Mouse (Mus musculus) neural tube, embryonic 15.5 days (tissue): ENCODE measurements around the gene Phospho1. TPM values are rescaled to one million over a fixed set of nuclear protein-coding genes. Genes with fewer than 3 reads are reported as not detected.

Experiments
- ATAC-seq: fragments of 200-750 bp; cut with Nextera tagmentation; 2 replicates; pipeline ENCODE4 v1.8.0; 2017; ENCODE audit warnings: mild to moderate bottlenecking, moderate TSS enrichment, moderate library complexity; ENCODE audit not compliant: low FRiP score
- H3K27ac ChIP-seq: fragments of 300-500 bp; sonication (generic); replicated peaks from 2 replicates; pipeline ENCODE4 v1.5.1; 2015; ENCODE audit warnings: mild to moderate bottlenecking, inconsistent platforms
- H3K27me3 ChIP-seq: fragments of 300-500 bp; sonication (generic); replicated peaks from 2 replicates; pipeline ENCODE4 v1.6.1; 2015; ENCODE audit warnings: inconsistent platforms
- H3K36me3 ChIP-seq: fragments of 300-500 bp; sonication (generic); 2 replicates; pipeline ENCODE4 v1.6.1; 2015; ENCODE audit warnings: inconsistent platforms
- H3K4me1 ChIP-seq: fragments of 300-500 bp; sonication (generic); 2 replicates; pipeline ENCODE4 v1.6.1; 2015; ENCODE audit warnings: inconsistent platforms
- H3K4me2 ChIP-seq: fragments of 300-500 bp; sonication (generic); 2 replicates; pipeline ENCODE4 v1.6.1; 2015; ENCODE audit warnings: inconsistent platforms, mild to moderate bottlenecking, moderate library complexity
- H3K4me3 ChIP-seq: fragments of 300-500 bp; sonication (generic); replicated peaks from 2 replicates; pipeline ENCODE4 v1.5.1; 2015; ENCODE audit warnings: mild to moderate bottlenecking, inconsistent platforms
- H3K9ac ChIP-seq: fragments of 300-500 bp; sonication (generic); replicated peaks from 2 replicates; pipeline ENCODE4 v1.6.1; 2015; ENCODE audit warnings: mild to moderate bottlenecking, inconsistent platforms
- H3K9me3 ChIP-seq: fragments of 300-500 bp; sonication (generic); replicated peaks from 2 replicates; pipeline ENCODE4 v1.6.1; 2016; ENCODE audit warnings: inconsistent platforms
- WGBS: fragments of 180-500 bp; shearing (Covaris S2); methylation state at CpG from one replicate; pipeline ENCODE4 v1.1.7; 2015; ENCODE audit warnings: mixed read lengths; 5-methylcytosine and 5-hydroxymethylcytosine counted together
- polyA plus RNA-seq: library from polyadenylated mRNA; unstranded; fragments of >200 nt; fragmentation: Nextera tagmentation; extraction: Ambion mirVana; gene quantifications from 2 replicates; pipeline ENCODE4 v1.2.1, GENCODE M21; 2015

Phospho1 gene
- polyA plus RNA-seq, 1 experiment from 2014 or later = 0.64 TPM

DNA sequence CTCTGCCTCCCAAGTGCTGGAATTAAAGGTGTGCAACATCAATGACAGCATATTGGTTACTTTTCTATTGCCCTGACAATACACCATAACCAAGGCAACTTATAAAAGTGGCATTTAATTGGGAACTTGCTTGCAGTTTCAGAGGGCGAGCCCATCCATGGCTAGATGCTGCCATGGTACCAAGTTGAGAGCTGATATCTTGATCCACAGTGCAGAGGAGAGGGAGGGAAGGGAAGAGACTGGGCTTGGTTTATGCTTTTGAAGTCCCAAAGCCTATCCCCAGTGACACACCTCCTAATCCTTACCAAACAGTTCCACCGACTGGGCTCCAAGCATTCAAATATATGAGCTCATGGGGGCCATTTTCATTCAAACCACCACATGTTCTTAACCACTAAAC is 10.2 kb upstream of the Phospho1 start:
- H3K9me3 ChIP-seq = no peaks in the 10 kb centered on the region
- H3K4me2 ChIP-seq = no peak overlapping the region
- H3K4me1 ChIP-seq = no peaks in the 10 kb centered on the region
- H3K27me3 ChIP-seq = no peaks in the 10 kb centered on the region
- no peak overlapping the region for H3K9ac ChIP-seq
- H3K27ac ChIP-seq = no peak overlapping the region
- WGBS = 95% methylated on average over 2 of the region's 2 CpGs
- no peaks in the 10 kb centered on the region for H3K36me3 ChIP-seq
- no peak for ATAC-seq
- no peak overlapping the region for H3K4me3 ChIP-seq

DNA sequence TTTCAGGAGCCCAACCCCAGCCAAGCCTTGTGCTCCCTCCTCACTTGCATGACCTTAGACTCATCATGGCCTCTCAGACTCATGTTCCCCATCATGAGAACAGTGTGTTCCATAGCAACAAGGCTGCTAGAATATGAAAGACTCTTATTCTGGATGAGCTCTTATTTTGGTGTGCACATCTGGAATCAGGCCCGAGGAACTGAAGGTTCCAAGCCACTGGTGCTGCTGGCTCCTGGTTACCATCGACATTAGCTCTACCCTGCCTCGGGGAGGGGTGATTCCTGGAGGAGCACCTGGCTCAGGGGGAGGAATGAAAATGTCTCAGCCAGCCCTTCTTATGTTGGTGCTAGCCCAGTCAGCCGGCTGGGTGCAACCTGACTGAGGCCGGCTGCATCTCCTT is 9.4 kb upstream of the Phospho1 start:
- no peaks in the 10 kb centered on the region for H3K27me3 ChIP-seq
- no peak overlapping the region for H3K4me2 ChIP-seq
- H3K4me1 ChIP-seq = no peaks in the 10 kb centered on the region
- WGBS = 77% methylated on average over 5 of the region's 5 CpGs
- ATAC-seq = no peak
- H3K36me3 ChIP-seq = no peaks in the 10 kb centered on the region
- no peak overlapping the region for H3K9ac ChIP-seq
- H3K4me3 ChIP-seq = no peak overlapping the region
- no peak overlapping the region for H3K27ac ChIP-seq
- H3K9me3 ChIP-seq = no peaks in the 10 kb centered on the region

DNA sequence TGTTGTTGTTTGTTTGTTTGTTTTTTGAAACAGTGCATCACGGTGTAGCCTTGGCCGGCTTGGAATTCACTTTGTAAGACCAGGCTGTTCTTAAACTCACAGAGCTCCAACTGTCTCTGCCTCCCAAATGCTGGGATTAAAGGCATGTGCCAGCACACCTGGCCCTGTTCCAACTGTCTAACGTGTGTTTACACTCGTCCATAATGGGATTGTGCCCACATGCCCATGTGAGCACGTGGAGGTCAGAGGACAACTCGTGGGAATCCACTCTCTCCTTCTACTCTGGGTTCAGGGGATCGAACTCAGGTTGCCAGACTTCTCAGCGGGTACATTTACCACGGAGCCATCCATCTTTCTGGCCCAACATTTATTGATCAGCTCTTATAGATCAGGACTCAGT is 8.9 kb upstream of the Phospho1 start:
- Histone ChIP-seq H3K9ac (no peak overlapping the region), H3K9me3 (no peaks in the 10 kb centered on the region), H3K27me3 (no peaks in the 10 kb centered on the region), H3K4me2 (no peak overlapping the region), H3K4me3 (no peak overlapping the region), H3K27ac (no peak overlapping the region), H3K36me3 (no peaks in the 10 kb centered on the region), H3K4me1 (no peaks in the 10 kb centered on the region)
- WGBS = 80% methylated on average over 9 of the region's 9 CpGs
- no peak for ATAC-seq

DNA sequence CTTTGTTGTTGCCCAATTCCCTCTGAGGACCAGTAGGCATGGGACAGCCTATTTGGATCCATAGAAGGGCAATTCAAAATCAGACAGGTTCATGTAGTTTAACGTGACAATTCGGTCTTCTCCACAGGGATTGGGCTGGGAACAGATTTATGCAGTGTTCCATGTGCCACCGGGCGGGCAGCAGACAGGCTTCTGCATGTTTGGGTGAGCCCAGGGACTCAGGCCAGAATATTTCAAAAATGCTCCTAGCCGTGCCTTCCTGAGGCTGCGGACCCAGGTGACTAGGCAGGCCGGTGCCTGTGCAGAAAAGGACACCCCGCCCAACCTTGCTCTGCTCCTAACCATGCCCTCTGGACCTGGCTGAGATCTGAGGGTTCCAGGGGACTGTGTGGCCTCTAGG is 5.2 kb upstream of the Phospho1 start:
- H3K27ac ChIP-seq = no peak overlapping the region
- H3K4me1 ChIP-seq = peaks cover 6% of the 10 kb centered on the region
- 84% methylated on average over 8 of the region's 8 CpGs for WGBS
- no peak overlapping the region for H3K4me2 ChIP-seq
- H3K36me3 ChIP-seq = no peaks in the 10 kb centered on the region
- H3K4me3 ChIP-seq = no peak overlapping the region
- H3K9me3 ChIP-seq = no peaks in the 10 kb centered on the region
- H3K27me3 ChIP-seq = peaks cover 20% of the 10 kb centered on the region
- no peak overlapping the region for H3K9ac ChIP-seq
- no peak for ATAC-seq

DNA sequence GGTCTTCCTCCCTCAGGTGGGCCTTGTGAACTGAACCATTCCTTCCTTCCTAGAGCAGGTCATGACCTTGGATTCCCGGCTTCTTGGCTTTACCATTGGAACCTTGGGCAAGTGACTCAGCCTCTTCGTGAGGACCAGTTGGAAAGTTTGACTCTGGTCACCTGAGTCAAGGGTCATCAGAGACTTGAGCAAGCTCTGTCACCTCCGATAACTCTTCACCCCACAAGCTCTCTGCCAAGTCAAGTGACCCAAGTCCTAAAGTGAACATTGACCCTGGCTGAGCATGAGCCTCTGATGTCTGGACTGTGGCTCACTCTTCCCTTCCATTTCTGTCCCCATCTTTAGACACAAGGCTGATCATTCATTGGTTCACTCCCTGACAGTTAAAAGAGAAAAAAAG is 2.8 kb upstream of the Phospho1 start:
- WGBS = 94% methylated on average over 3 of the region's 3 CpGs
- Histone ChIP-seq H3K36me3 (no peaks in the 10 kb centered on the region), H3K4me3 (no peak overlapping the region), H3K4me2 (no peak overlapping the region), H3K9ac (no peak overlapping the region), H3K27me3 (peaks cover 34% of the 10 kb centered on the region), H3K27ac (no peak overlapping the region), H3K9me3 (no peaks in the 10 kb centered on the region), H3K4me1 (peaks cover 13% of the 10 kb centered on the region)
- ATAC-seq = no peak

DNA sequence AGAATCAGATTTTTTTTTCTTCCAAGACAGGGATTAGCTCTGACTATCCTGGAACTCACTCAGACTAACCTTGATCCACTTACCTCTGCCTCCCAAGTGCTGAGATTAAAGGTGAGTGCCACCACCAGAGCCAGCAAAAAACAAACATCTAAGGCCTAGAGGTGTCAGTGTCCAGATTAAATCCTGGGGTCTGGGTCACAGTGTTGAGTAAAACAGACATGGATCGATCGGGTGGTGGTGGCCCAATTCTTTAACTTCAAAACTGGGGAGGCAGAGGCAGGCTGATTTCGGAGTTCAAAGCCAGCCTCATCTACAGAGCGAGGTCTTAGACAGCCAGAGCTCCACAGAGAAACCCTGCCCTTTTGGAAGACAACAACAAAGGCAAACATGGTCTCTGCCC is 1.9 kb upstream of the Phospho1 start:
- Histone ChIP-seq H3K4me3 (no peak overlapping the region), H3K9ac (no peak overlapping the region), H3K9me3 (no peaks in the 10 kb centered on the region), H3K4me2 (no peak overlapping the region), H3K36me3 (no peaks in the 10 kb centered on the region), H3K27me3 (peaks cover 42% of the 10 kb centered on the region), H3K4me1 (peaks cover 13% of the 10 kb centered on the region), H3K27ac (no peak overlapping the region)
- whole genome bisulfite sequencing = 96% methylated on average over 4 of the region's 4 CpGs
- ATAC-seq = no peak

DNA sequence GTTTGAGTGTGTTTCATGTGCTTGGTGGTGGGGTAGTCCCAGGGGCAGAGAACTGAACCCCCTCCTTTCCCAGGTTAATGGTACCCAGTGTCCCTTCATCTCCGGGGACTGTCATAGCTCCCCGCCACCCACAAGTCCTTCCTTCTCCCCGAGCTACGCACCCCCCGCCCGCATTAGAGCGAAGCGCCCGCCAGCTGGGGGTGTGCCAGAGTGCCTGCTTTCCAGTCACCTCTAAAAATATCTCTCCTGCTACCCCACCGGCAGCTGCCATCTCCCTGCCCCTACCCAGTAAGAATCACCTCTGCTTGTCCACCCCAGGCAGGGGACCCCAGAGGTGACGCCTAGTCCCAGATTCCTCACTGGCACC is 561 bp downstream of the Phospho1 start:
- no peak; the same call in none of the 2 replicates for ATAC-seq

DNA sequence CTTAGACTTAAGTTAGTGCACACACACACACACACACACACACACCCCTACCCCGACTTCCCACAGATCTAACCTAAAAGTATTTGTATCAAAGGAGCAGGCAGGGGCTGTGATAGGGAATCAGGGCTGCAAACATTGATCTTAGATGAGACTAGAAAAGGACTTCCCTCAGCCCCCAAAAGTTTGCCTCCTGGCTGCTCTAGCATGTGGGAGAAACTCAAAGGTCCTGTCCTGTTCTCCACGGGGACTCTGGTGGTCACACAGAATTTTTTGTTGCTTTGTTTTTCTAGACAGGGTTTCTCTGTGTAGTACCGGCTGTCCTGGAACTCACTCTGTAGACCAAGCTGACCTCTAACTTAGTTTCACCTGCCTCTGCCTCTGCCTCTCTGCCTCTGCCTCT is 1.3 kb downstream of the Phospho1 start:
- peaks cover 71% of the 10 kb centered on the region for H3K27me3 ChIP-seq

More for the DNA sequence above, 561 bp downstream of the Phospho1 start:
- Histone ChIP-seq H3K4me1 (peaks cover 14% of the 10 kb centered on the region), H3K9me3 (no peaks in the 10 kb centered on the region), H3K27ac (no peak overlapping the region), H3K9ac (peak overlapping the region; percentile 72), H3K4me2 (peak overlapping the region; percentile 100), H3K4me3 (peak overlapping the region; percentile 55), H3K27me3 (peaks cover 64% of the 10 kb centered on the region), H3K36me3 (no peaks in the 10 kb centered on the region)
- WGBS = under 1% methylated on average over 11 of the region's 11 CpGs

DNA sequence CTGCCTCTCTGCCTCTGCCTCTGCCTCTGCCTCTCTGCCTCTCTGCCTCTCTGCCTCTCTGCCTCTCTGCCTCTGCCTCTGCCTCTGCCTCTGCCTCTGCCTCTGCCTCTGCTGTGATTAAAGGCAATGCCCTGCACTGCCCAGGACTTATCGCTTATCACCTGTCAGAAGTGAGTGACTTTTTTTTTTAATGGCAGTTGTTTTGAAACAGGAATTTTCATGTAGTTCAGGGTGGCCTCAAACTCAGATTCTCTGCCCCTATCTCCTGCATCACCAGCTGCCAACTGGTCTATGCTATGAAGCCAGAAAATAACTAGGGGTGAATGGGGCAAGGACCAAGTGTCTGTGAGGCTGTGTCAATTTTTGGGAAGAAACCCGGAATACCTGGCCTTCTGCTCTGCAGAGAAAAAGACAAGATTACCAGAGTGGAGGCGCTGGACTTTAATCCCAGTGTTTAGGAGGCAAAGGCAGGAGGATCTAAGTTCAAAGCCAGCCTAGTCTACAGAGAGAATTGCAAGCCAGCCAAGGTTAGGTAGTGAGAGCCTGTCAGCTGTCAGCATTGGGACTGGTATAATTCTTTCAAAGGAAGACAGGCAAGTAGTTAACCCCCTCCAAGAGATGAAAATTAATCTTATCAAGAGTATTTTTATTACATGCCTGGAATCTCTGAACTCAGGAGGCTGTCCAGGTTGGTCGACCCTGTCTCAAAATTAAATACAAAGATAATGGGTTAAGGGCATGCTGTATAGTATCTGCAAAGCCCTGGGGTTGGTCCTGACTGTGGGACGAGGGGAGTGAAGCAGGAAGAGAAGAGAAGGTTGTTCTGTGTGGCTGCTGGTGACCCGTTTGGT is 2.2 kb downstream of the Phospho1 start:
- Histone ChIP-seq H3K9me3 (no peaks in the 10 kb centered on the region), H3K27ac (no peak overlapping the region), H3K4me1 (peaks cover 30% of the 10 kb centered on the region), H3K4me3 (no peak overlapping the region), H3K27me3 (peaks cover 81% of the 10 kb centered on the region), H3K36me3 (no peaks in the 10 kb centered on the region), H3K4me2 (no peak overlapping the region), H3K9ac (no peak overlapping the region)
- ATAC-seq = no peak
- 52% methylated on average over 6 of the region's 6 CpGs for WGBS

More for the DNA sequence above, 1.3 kb downstream of the Phospho1 start:
- Histone ChIP-seq H3K4me1 (peaks cover 21% of the 10 kb centered on the region), H3K27ac (no peak overlapping the region), H3K4me3 (no peak overlapping the region), H3K9me3 (no peaks in the 10 kb centered on the region), H3K36me3 (no peaks in the 10 kb centered on the region), H3K9ac (no peak overlapping the region), H3K4me2 (no peak overlapping the region)
- 59% methylated on average over 3 of the region's 3 CpGs for WGBS
- no peak for ATAC-seq

DNA sequence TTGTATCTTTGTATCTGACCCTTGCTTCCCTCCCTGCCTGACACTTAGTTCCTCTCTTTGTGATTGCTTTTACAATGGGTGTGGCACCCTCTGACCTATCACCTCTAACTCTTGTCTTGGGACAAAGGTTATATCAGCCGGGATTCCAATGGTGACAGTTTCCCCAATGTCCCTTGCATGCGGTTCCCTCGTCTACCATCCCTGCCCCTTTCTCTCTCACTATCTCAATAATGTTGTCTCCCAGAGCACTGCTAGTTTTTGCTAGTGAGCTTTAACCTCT is 2.8 kb downstream of the Phospho1 start:
- 18% methylated on average over 3 of the region's 3 CpGs for WGBS

DNA sequence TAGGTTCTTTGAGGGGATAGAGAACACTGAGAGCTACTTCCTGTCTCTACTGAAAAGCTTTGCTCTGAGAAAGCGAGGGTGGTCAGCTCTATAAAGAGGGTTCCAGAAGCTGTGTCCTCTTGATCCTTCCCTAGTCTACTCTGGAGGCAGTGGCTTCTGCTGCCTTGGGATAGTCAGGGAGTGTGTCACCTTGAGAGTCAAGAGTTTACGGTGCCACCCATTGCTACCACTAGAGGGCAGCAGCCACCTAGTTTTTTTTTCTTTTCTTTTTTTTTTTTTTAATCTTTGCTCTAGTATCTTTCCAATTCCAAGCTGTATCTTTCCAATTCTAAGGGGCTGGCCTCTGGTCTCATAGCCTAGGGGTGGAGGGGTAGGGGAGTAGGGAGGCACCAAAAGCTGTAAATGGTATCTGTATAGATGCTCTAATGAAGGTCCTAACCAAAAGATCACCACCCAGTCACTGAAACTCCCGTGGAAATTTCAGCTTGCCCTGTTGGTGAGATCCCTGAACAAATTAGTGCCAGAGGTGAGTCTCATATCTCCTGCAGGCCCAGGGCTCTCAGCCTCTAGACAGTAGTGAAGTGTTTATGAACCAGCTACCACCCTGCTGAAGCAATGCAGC is 3.3 kb downstream of the Phospho1 start:
- H3K4me1 ChIP-seq = peaks cover 32% of the 10 kb centered on the region
- H3K4me3 ChIP-seq = no peak overlapping the region
- ATAC-seq = no peak
- 21% methylated on average over 3 of the region's 3 CpGs for WGBS
- H3K27ac ChIP-seq = no peak overlapping the region
- peaks cover 81% of the 10 kb centered on the region for H3K27me3 ChIP-seq
- no peak overlapping the region for H3K4me2 ChIP-seq
- H3K9me3 ChIP-seq = no peaks in the 10 kb centered on the region
- no peak overlapping the region for H3K9ac ChIP-seq
- H3K36me3 ChIP-seq = no peaks in the 10 kb centered on the region

More for the DNA sequence above, 2.8 kb downstream of the Phospho1 start:
- Histone ChIP-seq H3K36me3 (no peaks in the 10 kb centered on the region), H3K4me3 (no peak overlapping the region), H3K27ac (no peak overlapping the region), H3K9ac (no peak overlapping the region), H3K9me3 (no peaks in the 10 kb centered on the region), H3K4me2 (no peak overlapping the region), H3K4me1 (peaks cover 32% of the 10 kb centered on the region), H3K27me3 (peaks cover 81% of the 10 kb centered on the region)
- no peak for ATAC-seq

DNA sequence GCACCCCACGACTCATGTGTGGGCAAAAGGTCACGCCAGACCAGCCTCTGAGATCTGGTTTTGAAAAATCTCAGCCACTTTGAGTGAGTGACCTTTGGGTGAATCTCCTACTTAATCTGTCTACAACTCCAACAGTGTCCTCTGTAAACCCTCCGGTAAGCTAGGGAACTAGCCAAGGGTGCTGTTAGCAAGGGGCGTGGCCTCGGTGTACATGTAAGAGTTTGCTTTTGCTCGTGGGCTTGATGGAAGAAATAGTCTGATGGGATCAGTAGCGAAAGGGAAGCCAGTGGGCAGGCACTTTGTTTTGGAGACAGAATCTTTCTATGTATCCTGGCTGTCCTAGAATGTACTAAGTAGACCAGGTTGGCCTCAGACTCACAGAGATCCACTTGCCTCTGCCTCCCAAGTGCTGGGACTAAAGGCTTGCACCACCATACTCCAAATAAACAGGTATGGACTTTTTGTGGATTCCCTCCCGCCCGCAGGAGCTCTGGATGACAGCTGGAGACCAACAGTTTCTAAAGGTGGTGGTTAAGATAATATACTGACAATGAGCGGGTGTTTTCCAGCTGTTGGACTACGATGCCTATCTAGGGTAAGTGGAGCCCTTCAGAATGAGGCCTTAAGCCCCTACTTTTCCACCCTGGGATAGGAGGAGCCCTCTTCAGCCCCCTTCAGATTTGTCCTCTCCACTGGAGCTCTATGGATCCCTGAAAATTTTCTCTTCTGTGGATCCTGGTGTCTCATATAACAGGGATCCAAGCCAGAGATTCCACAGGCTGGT is 4.1 kb downstream of the Phospho1 start:
- no peaks in the 10 kb centered on the region for H3K9me3 ChIP-seq
- H3K36me3 ChIP-seq = no peaks in the 10 kb centered on the region
- H3K4me3 ChIP-seq = no peak overlapping the region
- no peak overlapping the region for H3K27ac ChIP-seq
- H3K4me2 ChIP-seq = no peak overlapping the region
- WGBS = 83% methylated on average over 11 of the region's 11 CpGs
- H3K9ac ChIP-seq = no peak overlapping the region
- H3K27me3 ChIP-seq = peaks cover 81% of the 10 kb centered on the region
- no peak for ATAC-seq
- H3K4me1 ChIP-seq = peaks cover 38% of the 10 kb centered on the region
